21 mouse cellular contexts compared by ENCODE assay signal in genomic region chr7:119560452-119560835, GRCm38 (mm10). TPM values are rescaled to one million over a fixed set of nuclear protein-coding genes. Genes with fewer than 3 reads are reported as not detected.
"Had no signal": no experiment of that assay in that cellular context is flagged by ENCODE, and none has a peak within 500 bp of the region (broad histone marks: within the 10 kb centered on the region; RNA-seq: fewer than 3 reads in every experiment).

No protein-coding gene starts in this region.

- H3K4me1 ChIP-seq: intestine, embryonic 15.5 days; liver, embryonic 12.5 days; liver, embryonic 15.5 days; lung, embryonic 15.5 days; megakaryocyte, embryonic 14.5 days; midbrain, embryonic 10.5 days had no signal

- H3K4me2 ChIP-seq: intestine, embryonic 15.5 days; liver, embryonic 12.5 days; liver, embryonic 15.5 days; lung, embryonic 15.5 days had no signal

- H3K9me3 ChIP-seq: intestine, embryonic 15.5 days; liver, embryonic 12.5 days; liver, embryonic 15.5 days; lung, embryonic 15.5 days; megakaryocyte, embryonic 14.5 days; midbrain, embryonic 10.5 days had no signal

- H3K9ac ChIP-seq: intestine, embryonic 15.5 days; liver, embryonic 12.5 days; liver, embryonic 15.5 days; lung, embryonic 15.5 days had no signal

- ATAC-seq: intestine, embryonic 15.5 days; liver, embryonic 12.5 days had no signal

- H3K4me3 ChIP-seq: intestine, embryonic 15.5 days; left cerebral cortex, adult 2 months; liver, embryonic 12.5 days; liver, embryonic 15.5 days; lung, embryonic 15.5 days; megakaryocyte, embryonic 14.5 days; midbrain, embryonic 10.5 days had no signal

- H3K36me3 ChIP-seq: intestine, embryonic 15.5 days; liver, embryonic 12.5 days; liver, embryonic 15.5 days; lung, embryonic 15.5 days; midbrain, embryonic 10.5 days had no signal

- DNase-seq: layer of hippocampus, postnatal 36 days; lung, postnatal 10 days; midbrain, embryonic 14.5 days; right cerebral cortex, postnatal 4 days; thymus, adult 2 months; thymus, postnatal 14 days; thymus, postnatal 4 days had no signal

- H3K27ac ChIP-seq: intestine, embryonic 15.5 days; left cerebral cortex, adult 2 months; liver, embryonic 12.5 days; liver, embryonic 15.5 days; lung, embryonic 15.5 days; midbrain, embryonic 10.5 days; stomach, postnatal 0 days had no signal

- H3K27me3 ChIP-seq: intestine, embryonic 15.5 days; liver, embryonic 12.5 days; liver, embryonic 15.5 days; lung, embryonic 15.5 days; megakaryocyte, embryonic 14.5 days had no signal

RNA-seq across cellular contexts. Expression of gene Acsm2, which starts 6.3 kb away (rescaled TPM):
- polyA plus RNA-seq: intestine, embryonic 15.5 days; limb, embryonic 11.5 days; limb, embryonic 14.5 days; liver, embryonic 12.5 days; liver, embryonic 15.5 days; midbrain, embryonic 10.5 days; midbrain, embryonic 14.5 days; midbrain, postnatal 0 days; neural tube, embryonic 11.5 days; neural tube, embryonic 14.5 days; stomach, embryonic 14.5 days; stomach, postnatal 0 days had no signal

RNA-seq across cellular contexts. Expression of gene Pdilt, which starts 37.2 kb away (rescaled TPM):
- polyA plus RNA-seq: intestine, embryonic 15.5 days; limb, embryonic 11.5 days; limb, embryonic 14.5 days; liver, embryonic 12.5 days; liver, embryonic 15.5 days; lung, embryonic 15.5 days; midbrain, embryonic 10.5 days; stomach, embryonic 14.5 days; stomach, postnatal 0 days; thymus, adult 2 months had no signal

RNA-seq across cellular contexts. Expression of gene Acsm5, which starts 41.2 kb away (rescaled TPM):
- polyA plus RNA-seq: intestine, embryonic 15.5 days; limb, embryonic 11.5 days; limb, embryonic 14.5 days; liver, embryonic 12.5 days; lung, embryonic 15.5 days; midbrain, embryonic 10.5 days; midbrain, embryonic 14.5 days; neural tube, embryonic 11.5 days; stomach, embryonic 14.5 days had no signal

RNA-seq across cellular contexts. Expression of gene Acsm1, which starts 46.4 kb away (rescaled TPM):
- polyA plus RNA-seq: limb, embryonic 11.5 days; midbrain, embryonic 10.5 days; midbrain, embryonic 14.5 days; midbrain, postnatal 0 days; neural tube, embryonic 11.5 days; neural tube, embryonic 14.5 days; stomach, embryonic 14.5 days had no signal
